Mouse (Mus musculus) T-helper 1 cell (primary cell): Measurements from ENCODE around the gene Tlk1.
"Not testable (repeated sequence)": the region's sequence is repeated elsewhere in the genome, so short reads cannot be mapped to it uniquely, and the experiment has no call there.

Experiments used
- in situ Hi-C: fragments of 300-600 bp; cut with MboI, MseI; formaldehyde crosslinking; loops from one replicate; pipeline ENCODE4 v1.15.1; 2025; ENCODE audit warnings: high pct_unique_total_duplicates

The Tlk1 gene

DNA sequence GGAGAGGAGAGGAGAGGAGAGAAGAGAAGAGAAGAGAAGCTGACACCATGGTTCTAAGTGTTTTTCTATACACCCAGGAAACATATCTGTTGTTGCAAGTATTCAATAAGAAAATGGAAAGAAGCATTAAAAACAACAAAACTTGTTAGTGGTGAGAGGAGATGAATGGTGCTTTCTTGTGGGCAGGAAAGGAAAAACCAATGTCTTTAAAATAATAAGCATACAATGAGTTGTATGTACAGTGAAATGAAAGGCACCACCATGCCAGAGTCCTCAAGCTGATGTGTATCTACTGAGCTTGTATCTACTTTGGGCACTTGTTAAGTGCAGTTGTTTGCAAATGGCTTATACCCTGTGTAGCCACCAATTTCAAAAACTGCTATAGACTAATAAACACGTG is 7.7 kb upstream of the Tlk1 start:
- in situ Hi-C loops, result no loop called here

DNA sequence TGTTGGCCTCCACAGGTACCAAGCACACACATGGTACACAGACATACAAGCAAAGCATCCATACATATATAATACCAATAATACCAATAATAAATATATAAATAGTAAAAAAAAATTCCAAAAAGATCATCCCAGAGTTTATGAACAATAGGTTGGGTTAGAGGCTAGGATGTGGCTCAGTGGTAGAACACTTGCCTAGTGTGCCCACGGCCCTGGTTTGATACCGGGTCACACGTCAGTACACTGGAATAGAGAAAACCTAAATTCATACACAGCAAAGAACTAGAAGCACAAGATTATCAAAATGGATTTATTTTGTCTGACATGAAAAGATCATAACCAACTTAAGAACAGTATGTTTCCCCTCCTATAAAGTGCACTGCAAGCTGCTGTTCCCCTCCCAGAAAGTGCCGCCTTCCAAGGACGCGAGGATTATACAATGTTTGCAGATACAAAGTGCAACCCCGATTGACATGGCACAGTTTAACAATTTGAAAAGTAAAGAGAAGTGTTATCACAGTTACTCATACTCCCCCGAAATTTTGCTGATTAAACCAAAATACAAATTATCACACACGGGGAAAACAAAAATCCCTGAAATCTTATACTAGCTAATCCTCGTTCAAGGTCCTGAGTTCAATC is 6.3 kb upstream of the Tlk1 start:
- in situ Hi-C loops, result no loop called here

DNA sequence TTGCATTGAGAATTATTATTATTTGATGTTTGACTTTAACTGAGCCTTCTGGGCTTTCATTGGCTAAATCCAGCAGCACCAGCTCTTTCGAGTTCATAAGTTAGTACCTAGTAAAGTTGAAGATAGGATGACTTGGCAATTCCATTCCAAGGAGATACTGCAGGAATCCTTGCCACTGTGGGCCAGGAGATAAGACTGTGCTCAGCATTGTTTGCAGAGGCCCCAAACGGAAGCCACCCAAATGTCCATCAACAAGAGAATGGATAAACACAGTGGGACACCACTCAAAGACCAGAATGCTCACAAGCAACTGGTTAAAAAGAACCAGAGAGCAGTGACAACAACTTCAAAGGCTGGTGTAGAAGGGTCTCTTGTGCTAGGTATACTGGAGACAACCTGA is 5.2 kb upstream of the Tlk1 start:
- in situ Hi-C loops, result no loop called here

DNA sequence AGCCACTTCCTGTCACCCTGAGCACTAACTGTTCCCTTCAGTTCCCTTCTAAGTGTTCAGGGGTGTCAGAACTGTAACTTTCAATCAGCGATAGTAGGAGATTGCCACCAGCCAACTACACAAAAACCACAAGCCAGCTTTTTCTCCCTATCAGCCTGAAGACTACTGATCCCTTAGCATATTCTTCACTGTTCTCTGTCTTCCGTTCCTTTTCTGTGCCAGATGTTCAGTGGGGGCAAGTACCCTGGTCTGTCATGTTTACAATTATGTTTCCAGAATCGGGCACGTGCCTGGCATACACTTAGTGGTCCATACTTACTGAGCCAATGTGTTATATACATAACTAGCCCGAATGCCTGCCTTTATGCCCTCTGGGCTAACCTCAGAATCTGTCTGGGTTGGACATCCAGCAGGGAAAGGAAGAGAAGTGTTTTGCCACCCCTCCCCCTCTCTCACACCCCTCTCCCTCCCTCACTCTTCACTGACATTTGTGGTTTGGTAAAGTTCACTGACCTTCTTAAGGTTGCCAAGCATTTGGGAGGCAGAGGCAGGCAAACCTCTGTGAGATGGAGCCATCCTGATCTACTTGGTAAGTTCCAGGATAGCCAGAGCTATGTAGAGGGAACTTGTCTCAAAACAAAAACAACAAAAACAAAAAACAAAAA is 4.5 kb upstream of the Tlk1 start:
- in situ Hi-C loops, result no loop called here

DNA sequence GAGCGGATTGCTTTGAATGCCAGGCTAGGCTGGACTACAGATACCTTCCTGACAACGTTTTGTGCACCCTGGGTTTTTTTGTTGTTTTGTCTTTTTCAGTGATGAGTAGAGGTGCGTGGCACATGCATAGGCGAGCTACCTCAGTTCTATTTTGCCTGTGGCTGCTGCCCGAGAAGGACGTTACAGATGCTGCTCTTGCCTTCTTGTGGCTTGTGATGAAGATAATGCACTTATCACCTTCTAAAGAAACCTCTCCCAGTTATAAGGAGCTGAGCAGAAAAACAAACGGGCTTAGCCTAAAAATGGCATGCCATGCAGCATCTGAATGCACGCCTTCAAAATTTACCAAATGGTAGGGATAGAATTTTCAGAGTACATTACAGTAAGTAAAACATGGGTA is 2.3 kb upstream of the Tlk1 start:
- in situ Hi-C loops, result no loop called here

DNA sequence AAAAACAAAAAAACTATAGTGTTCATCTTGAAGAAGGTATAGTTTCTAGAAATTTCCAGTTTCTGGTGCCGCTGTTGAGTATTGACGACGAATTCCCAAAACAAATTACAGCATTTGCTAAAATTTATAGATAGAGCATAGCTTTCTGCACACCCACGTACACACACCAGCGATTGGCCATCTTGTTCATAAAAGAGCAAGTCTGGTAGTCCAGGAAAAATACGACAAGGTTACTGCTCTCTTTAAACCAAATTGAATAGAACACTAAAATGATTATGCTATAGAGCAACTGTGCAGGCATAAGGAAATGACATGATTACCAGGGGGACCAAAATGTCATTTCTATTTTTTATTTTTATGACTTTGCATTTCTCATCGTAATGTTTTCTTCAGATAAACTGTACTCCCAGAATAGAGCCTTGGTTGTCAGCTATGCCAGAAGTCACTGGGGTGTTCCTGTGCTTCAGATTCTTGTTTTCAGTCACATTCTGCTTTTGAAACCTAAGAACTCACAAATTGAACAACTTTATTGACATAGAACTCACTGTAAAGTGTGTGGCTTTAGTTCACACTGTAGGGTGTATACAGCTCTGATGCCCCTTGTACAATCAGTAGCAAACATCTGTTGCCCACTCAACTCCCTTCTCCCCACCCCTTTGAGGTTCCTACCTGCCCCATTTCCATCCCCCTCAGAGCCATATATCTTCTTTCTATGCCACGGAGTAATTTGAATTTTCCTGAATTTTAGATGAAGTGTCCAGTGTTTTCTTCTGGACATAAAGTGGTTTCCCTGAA is 1.1 kb upstream of the Tlk1 start:
- in situ Hi-C loops, result no loop called here

DNA sequence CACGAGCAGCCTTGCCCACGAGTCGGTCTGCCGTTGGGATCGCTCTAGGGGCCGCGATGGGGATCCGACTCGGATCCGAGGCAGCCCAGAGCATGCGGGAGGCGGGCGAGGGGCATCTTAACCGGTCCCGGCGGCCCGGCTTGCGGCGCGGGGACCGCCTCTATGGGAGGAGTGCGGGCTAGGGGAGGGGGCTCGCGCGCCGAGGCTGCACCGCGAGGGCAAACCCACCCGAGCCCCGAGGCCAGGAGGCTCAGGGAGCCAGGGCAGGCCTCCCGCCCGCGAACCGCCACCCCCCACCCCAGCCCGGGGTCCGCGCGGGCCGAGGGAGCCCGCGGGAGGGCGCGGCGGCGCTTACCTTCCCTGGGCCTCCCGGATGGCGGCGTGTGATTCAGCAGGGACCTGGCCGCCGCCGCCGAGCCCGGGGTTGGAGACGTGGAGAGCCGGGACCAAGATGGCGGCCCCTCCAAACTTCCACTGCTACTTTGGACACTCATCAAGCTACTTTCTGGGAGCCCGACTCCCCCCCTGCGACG is 624 bp downstream of the Tlk1 start:
- in situ Hi-C loops, result no loop called here

DNA sequence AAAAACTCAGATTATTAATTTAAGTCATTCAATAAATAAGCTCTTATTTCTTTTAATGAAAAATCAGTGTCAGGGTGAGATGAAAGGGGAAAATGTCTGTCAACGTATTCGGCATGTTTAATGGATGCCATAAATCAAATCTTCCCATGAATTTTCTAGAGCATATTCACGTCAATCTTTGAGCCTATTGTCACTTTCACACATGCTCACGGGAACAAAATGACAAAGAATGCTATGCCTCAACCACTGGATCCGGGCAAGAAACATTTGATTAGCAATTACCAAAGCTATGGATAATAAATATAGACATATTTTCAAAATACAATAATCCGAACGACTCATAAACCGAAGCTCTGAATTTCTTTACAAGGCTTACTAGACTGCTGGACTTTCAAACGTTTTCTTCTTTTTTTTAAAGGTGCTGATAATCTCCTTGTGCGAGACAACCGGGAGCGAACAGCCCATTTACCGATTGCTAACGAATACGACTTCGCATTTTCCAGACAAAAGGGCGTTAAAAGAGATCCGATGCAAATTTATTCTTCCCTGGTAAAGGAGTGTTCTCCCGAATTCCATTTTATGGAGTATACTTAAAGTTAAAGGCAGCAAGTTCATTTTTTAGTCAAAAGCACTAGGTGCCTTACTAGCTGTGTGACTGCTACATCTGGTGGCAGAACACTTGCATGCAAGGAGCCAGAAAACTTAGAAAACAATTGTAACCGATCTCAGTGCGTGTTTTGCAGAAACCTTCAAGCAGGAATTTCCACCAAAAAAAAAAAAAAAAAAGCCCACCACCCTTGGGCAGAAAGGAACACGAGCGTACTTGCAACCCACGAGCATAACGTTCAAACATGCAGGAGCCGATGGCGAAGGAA is 1.4 kb downstream of the Tlk1 start:
- in situ Hi-C loops, result no loop called here

DNA sequence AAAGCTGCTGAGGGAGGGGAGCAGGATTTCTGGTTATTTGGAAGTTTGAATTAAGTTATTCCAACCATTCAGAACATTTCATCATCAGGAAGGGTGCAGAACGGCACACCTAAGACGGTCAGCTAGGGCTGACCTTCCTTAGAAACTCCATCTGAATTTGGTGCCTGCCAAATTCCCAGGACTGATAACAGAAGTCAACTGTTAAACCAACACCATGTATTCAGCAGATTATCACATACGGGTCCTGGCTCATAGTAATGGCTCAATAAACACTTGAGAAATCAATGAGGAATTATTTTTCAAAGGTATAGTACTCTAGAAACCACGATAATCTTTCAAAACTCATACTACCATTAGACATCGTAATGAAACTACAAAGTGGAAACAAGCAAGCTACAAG is 2.1 kb downstream of the Tlk1 start:
- in situ Hi-C loops, result no loop called here

DNA sequence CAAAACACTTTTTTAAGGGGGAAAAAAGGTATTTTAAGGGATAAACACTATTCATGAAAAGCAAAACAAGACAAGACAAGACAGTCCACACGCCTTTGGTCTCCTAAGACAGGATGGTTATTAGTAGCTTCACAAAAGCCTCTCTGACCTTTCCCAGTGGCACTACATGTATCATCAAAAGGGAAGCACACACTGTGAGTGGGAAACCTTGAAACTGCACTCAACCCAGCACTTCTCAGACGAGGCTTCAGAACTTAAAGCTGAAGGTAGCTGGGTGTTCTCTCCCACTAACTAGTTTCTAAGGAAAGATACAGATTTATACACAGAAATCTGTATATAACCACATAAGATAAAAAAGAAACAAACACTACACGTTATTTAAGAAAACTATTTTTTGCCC is 8.6 kb downstream of the Tlk1 start:
- in situ Hi-C loops, result no loop called here

DNA sequence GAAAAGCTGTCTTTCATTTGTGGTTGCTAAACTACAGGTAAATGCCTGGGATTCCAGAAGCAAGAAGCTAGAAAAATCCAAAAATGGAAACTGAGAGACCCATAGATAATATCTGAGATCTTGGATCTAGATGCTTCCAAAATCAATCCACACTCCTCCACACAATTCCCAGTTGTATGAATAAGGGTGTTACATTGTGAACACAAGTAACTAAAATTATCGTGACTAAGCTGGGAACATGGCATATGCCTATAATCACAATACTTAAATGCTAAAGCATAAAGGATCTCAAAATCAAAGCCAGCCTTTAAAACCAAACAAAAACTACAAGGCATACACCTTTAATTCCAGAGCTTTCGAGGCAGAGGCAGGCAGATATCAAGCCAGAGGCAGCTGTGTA is 9.5 kb downstream of the Tlk1 start:
- in situ Hi-C loops, result no loop called here

DNA sequence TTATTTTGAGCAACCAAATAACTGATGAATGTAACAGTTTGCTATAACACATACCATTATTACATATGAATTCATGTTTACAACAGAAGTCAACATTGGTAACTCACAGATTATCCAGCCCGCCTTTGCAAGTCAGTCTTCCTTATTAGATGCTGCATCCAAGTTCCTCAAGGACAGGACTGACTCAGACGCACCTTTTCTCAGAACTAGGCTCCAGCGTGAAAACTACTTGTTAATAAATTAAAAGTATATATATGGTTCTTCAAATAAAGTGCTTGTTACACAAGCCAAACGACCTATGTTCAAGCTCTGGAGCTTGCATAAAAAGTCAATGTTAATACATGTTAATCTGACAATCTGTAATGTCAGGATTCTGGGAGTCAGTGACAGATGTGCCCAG is 11.9 kb downstream of the Tlk1 start:
- in situ Hi-C loops, result no loop called here

DNA sequence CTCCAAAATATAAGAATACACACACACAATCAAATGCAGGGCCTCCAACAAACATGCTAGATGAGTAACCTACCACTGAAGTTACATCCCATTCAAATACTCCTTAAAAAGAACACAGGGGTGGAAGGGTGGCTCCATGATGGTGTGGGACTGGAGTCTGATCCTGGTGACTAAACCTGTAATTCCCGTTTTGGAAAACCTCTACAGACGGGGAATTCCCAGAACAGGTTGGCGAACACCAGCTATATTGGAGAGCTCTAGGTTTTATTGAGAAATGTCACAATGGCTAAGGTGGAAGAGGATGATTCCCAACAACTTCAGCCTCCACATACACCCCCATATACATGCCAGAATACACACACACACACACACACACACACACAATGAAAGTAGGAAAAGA is 14.1 kb downstream of the Tlk1 start:
- in situ Hi-C loops, result no loop called here

DNA sequence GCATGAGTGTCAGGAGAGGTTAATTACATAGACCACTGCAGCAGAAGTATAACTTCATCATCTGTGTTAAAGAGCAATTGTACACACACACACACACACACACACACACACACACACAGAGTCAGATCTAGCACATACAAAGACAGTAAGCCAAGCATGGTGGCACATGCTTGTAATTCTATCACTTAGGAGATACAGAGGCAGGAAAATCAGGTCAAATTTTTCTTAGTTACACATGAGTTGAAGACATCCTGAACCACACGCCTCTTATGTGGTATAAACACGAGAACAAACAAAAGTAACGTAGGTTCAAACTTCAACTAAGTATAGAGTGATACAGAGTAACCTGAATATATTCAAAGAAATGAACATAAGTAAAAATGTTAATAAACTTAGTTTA is 15.6 kb downstream of the Tlk1 start:
- in situ Hi-C loops, result no loop called here

DNA sequence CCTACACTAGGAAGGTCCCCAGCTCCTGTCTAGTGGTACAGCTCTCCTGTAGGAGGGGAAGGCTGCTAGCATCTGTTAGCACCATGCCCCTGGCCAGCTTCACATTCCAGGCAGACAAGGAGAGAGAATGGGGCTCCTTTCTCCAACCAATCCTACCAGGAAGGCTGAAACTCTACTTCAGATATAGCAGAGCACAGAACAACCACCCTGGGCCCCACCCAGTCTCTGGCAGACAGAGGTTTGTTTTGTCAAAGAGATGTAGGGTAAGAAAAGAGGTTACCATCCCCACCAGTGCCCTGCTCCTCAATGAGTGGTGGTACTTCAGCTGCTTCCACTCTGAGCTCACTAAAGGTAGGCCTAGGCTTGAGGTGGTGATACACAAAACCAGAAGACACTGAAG is 16.8 kb downstream of the Tlk1 start:
- in situ Hi-C loops, result no loop called here

DNA sequence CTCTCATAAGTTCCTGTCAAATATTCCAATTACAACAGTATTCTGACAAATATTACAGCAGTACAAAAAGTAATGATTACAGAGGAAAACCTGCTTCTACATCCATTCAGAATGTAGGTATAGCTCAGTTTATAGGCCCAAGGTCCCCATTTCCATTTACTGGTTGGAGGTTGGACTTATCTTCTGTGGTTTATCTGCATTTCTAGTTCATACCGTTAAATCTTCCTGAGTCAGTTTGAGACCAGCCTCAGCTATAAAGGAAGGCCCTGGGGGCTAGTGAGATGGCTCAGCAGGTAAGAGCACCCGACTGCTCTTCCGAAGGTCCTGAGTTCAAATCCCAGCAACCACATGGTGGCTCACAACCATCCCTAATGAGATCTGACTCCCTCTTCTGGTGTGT is 17.9 kb downstream of the Tlk1 start:
- in situ Hi-C loops, result not testable (repeated sequence)

DNA sequence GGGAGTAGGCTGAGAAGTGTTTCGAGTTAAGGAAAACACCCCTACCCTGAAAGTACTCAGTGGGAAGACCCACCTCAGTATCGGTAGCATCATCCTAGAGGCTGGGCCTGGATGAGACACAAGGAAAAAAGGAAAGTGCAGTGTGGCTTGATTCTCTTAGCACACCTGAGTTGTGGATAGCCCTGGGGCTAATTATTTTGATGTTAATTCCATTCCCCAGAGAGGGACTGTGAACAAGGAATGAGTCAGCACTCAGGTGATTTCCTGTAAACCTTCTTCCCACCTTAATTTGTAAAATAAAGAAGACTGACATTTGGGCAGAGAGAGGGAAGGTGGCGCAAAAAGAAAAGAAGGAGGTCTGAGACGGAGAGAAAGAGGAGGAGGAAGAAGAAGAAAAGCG is 19.5 kb downstream of the Tlk1 start:
- in situ Hi-C loops, result no loop called here

DNA sequence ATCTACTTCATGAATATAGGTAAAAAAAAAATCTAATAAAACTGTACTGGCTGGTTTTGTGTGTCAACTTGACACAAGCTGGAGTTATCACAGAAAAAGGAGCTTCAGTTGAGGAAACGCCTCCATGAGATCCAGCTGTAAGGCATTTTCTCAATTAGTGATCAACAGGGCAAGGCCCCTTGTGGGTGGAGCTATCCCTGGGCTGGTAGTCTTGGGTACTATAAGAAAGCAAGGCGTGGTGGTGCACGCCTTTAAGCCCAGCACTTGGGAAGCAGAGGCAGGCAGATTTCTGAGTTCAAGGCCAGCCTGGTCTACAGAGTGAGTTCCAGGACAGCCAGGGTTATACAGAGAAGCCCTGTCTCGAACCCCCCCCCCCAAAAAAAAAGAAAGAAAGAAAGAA is 21.8 kb downstream of the Tlk1 start:
- in situ Hi-C loops, result not testable (repeated sequence)

DNA sequence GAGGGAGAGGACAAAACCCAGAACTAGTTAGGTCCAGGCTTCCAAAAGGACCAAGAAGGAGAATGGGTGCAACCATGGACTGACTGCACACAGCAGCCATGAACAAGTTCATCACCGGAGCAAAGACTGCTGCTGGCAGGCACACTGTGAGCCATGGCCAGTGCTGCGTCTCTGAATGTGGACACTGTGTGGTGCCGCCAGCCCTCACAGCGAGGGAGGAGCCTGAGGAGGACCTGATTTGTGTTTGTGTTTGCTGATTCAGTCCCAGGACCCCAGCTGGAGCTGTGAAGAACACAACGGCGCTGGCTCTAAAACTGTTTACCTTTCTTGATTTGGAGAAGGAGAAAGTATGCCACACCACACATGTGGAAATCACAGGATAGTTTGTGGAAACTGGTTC is 22.9 kb downstream of the Tlk1 start:
- in situ Hi-C loops, result no loop called here

DNA sequence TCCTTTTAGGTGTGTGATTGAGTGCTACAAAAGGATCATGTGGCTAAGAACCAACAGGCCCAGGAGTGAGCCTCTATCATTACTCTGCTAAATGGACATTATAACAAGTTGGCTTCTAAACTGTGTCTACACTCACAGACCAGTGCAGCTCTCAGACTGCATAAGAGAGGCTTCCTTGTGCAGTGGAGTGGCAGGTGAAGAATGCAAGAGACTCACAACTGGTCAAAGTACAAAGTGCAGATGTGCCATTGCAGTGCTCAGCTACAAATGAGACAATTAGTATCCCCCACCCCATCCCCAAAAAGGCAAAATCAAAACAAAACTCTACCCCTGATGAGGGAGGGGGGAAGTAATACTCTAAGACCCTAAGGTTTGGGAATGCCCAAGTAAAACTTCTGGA is 24.0 kb downstream of the Tlk1 start:
- in situ Hi-C loops, result no loop called here

DNA sequence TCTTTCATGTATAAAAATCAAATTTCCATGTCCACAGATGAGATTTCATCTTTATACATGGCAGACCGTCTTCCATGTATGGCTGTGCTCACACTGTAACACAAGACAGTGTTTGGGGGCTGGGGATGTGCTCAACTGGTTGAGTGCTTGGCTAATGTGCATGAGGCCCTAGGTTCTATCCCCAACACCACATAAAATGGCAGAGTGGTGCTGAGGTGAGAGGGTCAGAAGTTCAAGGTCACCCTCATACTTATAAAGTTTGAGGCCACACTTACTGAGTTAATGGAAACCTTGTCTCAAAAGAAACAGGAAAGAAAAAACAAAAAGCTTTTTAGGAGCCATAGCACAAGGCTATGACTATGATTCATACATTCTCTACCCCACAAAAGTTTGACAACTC is 25.1 kb downstream of the Tlk1 start:
- in situ Hi-C loops, result no loop called here

DNA sequence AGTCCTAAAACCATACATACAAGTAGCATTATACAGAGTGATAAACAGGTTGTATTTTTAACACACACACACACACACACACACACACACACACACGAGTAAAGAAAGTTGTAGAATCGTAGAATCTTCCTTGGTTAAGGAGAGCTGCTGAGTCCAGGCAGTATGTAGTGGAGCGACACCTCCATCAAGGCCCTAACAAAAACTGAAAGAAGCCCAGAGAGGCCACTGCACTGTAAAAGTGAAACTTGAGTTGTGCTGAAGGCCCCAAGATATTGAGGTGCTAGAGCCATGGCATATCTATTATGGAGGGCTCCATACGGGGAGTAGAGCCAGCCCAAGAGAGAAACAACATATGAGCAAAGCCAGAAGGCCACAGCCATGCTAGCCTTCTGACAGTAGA is 32.3 kb downstream of the Tlk1 start:
- in situ Hi-C loops, result no loop called here
